Mouse (Mus musculus): ENCODE measurements around the gene Atf1.
"Not testable (repeated sequence)": the region's sequence is repeated elsewhere in the genome, so short reads cannot be mapped to it uniquely, and the experiment has no call there.

GRCm38 (mm10) chr15:100273791-100274308 lies 46.2 kb downstream of the Atf1 start:
- not testable (repeated sequence) for TF ChIP-seq POLR2A (IDR thresholded peaks at IDR 0.05; ENCODE audit: extremely low read depth, insufficient read depth, low read length); CTCF (IDR thresholded peaks at IDR 0.05; ENCODE audit: low read depth, low read length)

Measured in liver, adult 2 months (tissue).